Mouse (Mus musculus) gastrocnemius, postnatal 36 days (tissue): ENCODE results near the gene Synpo2. TPM values are rescaled to one million over a fixed set of nuclear protein-coding genes. Genes with fewer than 3 reads are reported as not detected.
"Not testable (repeated sequence)": the region's sequence is repeated elsewhere in the genome, so short reads cannot be mapped to it uniquely, and the experiment has no call there.

Source experiments
- DNase-seq, 2 experiments: peaks; one replicate each; pipeline ENCODE4 v3.0.0; 2022
- intact Hi-C: fragments of 180-260 bp; cut with DNase I; formaldehyde crosslinking; loops from one replicate; pipeline ENCODE4 v1.15.1; 2025
- total RNA-seq, 2 experiments: library from RNA; stranded (reverse); gene quantifications; 2 replicates each; pipeline ENCODE4 v1.2.3; 2021

The Synpo2 gene
- total RNA-seq, 2 experiments from 2014 or later = 237 to 262 TPM

DNA sequence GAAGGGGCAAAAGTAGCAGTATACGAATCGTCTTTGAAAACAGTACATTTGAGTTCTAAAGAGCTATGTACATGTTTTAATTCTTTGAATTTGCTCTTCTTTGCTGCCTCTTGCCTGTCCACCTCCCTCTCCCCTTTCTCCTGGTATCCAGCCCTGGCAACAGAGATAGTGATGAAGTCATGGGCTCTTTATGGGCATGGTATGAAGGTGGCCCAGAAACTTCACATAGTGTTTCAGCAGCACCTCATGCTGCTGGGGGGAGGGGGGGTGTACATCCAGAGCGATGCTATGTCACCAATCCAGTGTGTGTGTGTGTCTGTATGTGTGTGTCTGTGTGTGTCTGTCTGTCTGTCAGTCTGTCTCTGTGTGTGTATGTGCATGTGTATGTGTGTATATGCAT, 95.8 kb downstream of the Synpo2 start:
- intact Hi-C loops = no loop called here
- no peak for DNase-seq

DNA sequence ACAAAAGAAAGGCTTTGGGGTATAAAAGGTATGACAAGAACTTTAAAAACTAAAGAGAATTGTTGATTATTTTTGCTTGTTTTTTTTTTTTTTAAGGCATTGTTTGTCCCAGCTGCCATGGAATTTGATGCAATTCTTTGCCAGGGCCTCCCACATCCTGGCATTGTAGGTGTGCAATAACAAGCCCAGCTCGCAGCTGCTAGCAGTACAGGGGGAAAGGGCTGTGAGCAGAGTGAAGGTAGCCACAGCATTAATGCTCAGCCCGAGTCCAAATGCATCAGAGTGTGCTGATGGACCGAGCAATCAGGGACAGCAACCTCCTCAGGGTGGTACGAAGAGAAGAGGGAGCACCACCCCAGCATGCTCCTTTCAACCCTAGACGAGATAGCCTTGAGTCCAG, 96.3 kb downstream of the Synpo2 start:
- no peak for DNase-seq

DNA sequence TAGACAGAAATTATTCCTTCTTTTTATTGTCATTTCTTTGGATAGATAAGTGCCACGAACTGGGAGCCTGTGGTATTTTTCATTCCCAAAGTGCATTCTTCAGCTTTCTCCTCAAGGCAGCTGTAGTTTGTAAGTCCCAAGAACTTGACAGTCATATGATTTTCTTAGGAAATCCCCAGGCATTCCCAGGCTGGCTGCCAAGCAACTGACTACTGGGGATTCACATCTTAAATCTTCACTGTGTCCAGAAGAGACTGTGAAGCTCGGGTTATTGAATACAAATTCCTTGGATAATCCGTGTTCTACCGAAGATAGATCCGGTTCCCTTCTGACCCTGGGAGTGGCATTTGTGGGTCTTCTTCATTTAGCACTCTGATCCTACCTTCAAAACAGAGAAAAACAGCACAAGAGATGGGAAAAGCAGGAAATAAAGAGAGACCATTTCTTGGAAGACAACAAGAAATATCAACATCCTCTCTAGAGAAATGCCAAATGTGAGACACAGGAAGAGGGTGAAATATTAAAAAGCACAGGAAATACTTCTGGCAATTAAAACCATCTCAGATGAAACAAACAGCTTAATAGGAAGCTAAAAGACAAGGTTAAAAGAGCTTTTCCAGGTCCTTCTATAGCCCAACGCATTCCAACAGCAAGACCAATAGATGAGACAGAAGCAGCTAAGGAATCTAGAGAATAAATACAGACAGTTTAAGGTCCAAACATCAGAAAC, 97.5 kb downstream of the Synpo2 start:
- intact Hi-C loops = no loop called here
- DNase-seq = peak; percentile 67 to 80

More for the DNA sequence above, 96.3 kb downstream of the Synpo2 start:
- intact Hi-C loops = no loop called here

DNA sequence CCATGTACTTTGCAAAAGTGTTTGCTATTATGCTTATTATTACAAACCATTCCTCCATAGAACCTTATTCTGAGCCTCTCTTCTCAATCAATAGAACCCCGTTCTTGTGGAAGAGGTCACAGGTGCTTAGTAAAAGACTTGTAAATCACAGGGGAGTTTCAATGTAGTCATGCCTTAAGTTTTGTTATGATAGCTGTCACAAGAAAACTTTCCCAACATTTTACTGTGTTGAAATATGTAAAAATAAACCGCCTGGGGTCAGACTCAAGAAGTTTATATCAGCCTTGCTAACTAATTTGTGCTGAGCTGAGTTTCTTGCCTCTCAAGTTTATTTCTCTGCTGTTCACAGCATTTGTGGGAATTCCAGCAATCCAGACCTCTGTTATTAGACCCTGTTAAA, 103.8 kb downstream of the Synpo2 start:
- DNase-seq = no peak
- intact Hi-C loops = no loop called here

DNA sequence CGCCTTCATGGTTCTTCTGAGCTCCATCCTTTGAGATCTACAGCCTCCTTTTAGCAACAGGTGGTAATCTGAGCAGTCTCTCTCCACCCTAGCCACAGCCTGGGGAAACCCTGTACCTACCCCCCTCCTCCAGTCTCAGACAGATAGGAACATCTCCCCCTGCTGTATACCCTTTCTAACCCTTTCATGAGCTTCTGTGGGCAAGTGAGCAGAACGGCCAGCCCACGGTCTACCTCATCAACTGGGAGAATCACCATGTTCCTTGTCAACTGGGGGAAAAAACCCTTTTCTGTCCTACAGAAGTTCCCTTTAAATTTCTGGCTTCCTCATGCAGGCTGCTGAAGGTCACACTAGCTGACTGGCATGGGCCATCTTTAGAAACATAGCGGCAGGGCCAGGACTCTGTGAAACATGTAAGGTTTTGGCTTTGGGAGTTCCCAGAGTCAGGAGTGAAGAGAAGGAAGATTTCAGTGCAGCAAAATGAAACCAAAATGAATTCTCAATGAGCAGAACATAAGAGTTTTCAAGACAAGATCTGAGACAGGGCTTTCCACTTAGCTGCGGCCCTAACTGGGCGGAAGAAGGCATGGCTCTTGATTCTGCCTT, 104.7 kb downstream of the Synpo2 start:
- intact Hi-C loops = no loop called here
- no peak for DNase-seq

DNA sequence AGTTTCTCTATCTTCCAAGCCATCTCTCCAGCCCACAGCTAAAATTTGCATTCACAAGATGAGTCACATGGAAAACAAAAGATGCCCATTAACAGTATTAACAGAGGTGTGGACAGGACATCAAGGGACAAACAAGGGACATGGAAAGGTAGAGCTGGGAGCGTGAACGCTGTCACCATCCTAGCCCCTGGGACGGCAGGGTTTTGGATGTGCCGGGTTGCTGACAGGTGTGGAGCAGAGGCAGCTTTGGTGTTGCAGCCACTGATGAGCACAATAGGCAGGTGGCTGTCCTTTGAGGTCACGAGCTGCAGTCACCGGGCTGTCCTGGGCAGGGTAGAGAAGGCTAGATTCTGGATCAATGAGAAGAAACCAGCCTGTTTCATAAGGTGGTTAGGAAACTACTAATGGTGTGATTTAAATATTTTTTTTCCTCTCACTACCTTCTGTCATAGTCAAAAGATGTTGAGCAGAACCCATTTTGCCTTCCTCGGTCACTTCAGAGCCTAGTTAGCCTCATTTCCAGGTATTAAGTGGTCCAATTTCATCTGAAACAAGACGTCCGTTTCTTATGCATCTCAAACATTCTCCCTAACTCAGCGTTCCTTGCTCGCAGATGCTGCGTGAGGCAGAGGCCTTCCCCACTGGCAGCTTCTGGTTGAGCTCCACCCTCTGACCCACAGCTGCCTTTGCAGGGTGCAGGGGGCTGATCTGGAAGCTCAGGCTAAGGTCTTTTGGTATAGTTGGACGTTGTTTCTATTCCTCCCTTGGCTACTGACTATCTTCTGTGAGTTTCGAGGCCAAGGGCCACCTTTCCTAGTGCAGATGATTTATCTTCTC, 105.4 kb downstream of the Synpo2 start:
- intact Hi-C loops = no loop called here
- DNase-seq = no peak

DNA sequence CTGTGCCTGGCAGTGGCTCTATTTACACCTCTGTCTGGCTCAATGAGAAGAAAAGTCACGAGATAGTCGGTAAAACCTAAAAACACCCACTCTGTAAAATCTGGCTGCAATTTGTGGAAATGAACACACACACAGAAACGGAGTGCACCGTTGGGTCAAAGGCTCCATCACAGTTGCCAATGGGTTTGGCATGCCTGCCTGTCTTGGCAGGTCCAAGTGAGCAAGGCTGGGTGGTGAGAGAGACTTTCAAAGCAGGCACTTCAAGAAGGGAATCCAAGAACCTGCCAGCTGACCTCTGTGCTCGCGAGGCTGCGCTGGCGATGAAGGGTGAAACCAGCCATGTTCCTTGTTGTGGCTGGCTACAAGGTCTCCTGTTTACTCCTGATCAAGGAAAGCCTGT, 107.2 kb downstream of the Synpo2 start:
- intact Hi-C loops = no loop called here
- peak; percentile 65 to 75 for DNase-seq

DNA sequence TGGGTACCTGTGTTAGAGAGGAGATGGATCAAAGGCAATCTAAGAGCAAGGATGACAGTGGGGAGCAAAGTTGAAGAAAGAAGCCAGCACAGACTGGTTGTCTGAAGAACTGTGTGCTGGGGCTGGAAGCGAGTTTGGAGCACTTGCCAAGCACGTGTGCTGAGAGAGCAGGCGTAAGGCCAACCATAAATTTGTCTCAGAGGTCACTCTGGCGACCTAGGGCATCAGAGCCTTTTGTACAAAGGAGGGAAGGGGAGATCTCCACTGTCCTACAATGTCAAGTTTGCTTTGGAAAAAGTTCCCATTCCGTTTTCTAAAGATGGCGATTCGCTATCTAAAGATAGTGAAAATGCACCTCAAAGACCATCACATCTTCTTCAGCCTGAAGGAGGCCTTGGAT, 107.9 kb downstream of the Synpo2 start:
- intact Hi-C loops = no loop called here
- no peak for DNase-seq

DNA sequence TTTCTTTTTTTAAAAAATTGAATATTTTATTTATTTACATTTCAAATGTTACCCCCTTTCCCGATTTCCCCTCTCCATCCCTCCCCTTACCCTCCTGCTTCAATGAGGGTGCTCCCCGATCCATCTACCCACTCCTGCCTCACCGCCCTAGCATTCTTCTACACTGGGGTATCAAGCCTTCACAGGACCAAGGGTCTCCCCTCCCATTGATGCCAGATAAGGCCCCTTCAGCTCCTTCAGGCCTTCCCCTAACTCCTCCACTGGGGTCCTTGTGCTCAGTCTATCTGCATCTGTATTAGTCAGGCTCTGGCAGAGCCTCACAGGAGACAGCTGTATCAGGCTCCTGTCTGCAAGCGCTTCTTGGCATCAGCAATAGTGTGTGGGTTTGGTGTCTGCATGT, 109.2 kb downstream of the Synpo2 start:
- intact Hi-C loops, DNase-seq: not testable (repeated sequence)

DNA sequence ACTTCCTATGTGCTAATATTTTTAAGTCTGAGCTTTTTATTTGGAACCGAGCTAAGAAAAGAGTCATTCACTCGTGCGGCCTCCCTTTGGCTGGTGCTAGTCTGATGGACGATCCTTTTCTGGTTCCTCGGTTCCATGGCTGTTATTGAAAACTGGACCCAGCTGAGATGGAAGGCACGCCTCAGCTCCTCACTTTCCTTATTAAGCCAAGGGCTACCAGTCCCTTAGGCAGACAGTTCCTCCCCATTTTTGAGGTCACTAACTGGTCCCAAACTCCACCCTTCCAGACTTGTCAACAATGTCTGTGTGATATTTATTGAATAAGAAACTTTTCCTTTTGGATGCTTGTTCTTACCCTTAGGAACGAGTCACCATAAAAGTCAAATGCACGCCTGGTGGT, 112.1 kb downstream of the Synpo2 start:
- intact Hi-C loops = no loop called here

DNA sequence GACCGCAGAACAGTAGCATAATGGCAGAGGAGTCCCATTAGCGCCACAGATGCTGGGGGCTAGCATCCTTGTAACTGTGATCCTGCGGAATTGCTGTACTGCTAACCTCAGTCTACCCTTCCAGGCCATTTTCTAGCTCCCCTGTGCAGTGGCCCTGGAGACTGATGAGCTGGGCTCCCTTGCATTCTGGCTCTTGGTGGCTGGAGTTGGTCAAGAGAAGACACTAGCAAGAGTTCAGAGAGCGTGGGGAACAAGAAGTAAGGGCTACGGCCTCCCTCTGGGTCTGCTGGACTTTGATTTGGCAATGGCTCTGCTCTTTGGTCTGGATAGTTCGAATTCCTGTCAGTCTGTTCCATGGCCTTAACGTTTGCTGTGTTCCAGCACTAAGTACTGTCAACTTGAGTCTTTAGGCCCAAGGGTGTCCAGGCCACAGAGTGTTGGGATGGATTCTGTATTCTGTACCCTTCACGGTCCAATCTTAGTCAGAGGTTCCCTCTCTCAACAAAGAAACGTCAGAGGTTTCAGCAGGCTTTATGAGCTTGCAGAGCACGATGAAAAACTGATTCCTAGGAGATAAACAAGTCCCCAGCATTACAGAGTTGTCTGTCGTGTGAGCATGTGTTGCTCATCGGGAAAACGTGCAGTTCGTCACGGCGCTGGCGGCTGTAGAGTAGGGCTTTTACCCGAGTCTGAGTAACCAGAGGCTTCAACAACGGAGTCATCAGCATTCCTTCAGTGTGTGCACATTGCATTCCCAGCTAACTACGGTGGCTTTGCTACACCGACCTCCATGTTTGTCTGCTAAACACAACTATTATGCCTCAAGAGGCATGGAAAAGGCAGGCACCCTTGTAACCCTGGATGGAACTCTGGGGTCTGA, 113.6 kb downstream of the Synpo2 start:
- DNase-seq = no peak
- intact Hi-C loops = no loop called here

More for the DNA sequence above, 112.1 kb downstream of the Synpo2 start:
- no peak for DNase-seq

DNA sequence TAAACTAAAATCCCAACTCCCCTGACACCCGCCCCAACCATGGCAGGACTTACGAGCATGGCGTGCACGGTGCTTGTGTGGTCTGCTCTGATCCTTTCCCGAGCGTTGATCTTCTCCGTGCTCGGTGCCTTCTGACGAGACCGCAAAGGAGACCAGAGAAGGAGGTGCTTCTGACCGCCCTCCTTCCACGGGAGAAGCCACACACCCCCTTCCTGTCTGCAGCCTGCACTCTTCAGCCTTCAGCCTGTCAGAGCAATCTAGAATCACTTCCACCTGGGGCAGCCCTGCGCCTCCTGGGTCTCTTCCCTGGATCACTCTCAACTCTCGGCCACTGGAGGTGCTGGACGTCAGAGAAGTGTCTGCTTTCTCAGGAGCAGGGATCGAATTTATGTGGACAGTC, 119.0 kb downstream of the Synpo2 start:
- intact Hi-C loops = loop anchor here (1.0 kb wide), 1 partner anchor 36 kb away; no protein-coding TSS in a partner anchor

DNA sequence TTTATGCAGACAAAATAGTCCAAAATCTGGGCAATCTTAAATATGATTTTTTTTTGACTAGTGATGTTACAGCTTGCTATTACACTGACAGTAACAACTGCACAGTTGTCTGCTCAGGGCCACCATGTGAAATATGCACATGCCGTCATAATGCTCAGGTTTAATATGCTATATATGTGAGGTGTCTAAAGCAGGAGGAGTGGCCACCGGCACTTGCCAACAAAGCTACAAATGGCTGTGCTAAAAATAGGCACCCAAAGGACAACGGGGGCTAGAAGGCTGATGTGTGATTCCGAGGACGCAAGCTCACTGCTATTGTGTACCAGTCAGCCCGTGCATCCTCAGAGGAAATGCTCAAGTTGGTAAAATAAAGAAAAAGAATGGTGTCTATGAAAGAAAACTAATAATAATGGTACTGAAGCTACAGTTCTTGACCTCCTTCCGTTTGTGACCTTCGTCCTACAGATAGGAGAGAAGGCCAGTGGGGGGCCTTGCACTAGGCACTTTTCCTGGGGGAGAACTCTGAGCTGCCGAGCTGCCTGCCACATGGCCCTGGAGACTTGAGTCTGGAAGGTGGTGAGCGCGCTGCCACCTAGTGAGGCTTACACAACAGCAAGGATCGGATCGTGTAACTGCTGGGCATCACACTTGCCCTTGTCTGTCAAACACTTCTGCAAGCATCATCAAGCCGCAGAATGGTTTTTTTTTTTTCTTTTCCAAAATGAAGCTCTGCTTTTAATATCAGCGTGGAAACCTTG, 120.0 kb downstream of the Synpo2 start:
- peak; percentile 46 to 50 for DNase-seq
- intact Hi-C loops = loop anchor here (1.0 to 2.0 kb wide), 2 partner anchors 37 to 43 kb away; no protein-coding TSS in a partner anchor

More for the DNA sequence above, 119.0 kb downstream of the Synpo2 start:
- DNase-seq = peak; percentile 47 to 60

DNA sequence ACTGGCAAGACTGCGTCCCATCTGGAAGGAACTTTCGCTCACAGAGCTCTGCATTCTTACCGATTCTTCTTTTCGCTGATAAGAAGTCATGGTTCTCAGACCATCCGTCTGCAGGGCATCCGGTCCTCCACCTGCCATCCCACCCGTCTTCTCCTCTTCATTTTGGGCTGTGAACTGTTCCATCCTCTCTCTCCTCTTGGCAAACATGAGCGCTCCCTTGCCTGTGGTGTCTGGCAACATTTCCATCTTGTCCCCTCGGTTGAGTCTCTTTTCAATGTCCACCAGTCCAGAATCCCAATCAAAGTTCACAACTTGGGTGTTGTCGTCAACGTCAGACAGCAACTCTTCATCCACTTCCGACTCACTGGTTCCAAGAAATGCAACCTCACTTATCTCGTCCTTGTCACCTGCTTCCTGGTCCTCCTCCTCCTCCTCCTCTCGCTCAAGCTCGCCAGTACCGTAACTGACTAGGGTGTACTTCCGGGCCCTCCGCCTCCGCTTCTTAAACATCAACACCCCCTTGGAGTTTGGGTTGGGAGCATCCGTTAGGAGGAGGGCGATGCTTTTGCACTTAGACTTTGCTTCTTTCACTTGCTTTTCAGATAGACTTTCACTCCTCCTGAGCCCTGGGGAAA, 121.8 kb downstream of the Synpo2 start:
- intact Hi-C loops = loop anchor here (2.0 to 5.0 kb wide), 2 partner anchors 45 to 213 kb away; no protein-coding TSS in a partner anchor
- DNase-seq = no peak

DNA sequence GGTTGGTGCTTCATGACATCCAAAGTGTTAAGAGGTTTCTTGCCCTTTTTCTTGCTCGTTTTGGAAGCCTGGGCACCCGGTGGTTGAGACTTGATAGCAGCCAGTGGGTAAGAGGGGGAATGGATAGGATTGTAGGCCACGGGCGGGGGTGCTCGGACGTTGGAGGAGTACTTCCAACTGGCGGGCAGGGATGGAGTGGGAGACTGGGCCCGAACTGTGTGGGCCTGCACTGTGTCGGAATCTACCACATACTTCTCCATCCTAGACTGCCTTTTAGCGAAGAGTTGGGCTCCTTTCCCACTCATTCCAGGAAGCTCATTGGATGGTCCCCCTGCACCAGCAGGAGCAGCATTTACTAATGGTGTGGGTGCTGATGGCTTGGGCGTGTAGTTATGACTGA, 123.2 kb downstream of the Synpo2 start:
- no peak for DNase-seq
- intact Hi-C loops = loop anchor here (5.0 kb wide), 1 partner anchor 215 kb away; no protein-coding TSS in a partner anchor

DNA sequence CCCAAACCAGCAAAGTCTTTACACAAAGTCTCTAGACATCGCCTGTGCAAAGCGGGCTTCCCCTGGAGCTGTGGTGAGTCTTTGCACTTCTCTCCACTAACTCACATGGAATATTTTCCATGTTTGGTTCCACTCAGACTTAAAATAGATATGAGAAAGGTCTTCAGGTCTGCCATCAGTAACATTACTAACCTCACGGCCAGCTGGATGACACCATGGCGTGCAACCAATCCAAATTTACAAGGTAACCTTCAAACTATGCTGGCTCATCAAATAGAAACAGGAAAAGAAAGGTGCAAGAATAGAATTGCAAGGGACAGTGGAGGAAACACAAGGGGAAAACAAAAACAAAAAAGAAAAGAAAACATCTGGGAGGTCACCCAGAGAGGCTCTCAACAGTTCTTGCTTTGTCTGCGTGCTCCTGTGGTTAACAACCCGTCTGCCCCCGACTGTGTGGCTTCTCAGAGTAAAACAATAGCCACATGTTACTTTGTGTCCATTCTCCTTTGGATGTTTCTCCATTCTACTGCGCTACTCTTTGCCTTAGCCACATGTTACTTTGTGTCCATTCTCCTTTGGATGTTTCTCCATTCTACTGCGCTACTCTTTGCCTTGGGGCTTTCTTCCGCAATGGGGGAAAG, 124.8 kb downstream of the Synpo2 start:
- intact Hi-C loops = loop anchor here (5.0 kb wide), 1 partner anchor 216 kb away; no protein-coding TSS in a partner anchor
- peak in 1 of 2 experiments; percentile 21 for DNase-seq

DNA sequence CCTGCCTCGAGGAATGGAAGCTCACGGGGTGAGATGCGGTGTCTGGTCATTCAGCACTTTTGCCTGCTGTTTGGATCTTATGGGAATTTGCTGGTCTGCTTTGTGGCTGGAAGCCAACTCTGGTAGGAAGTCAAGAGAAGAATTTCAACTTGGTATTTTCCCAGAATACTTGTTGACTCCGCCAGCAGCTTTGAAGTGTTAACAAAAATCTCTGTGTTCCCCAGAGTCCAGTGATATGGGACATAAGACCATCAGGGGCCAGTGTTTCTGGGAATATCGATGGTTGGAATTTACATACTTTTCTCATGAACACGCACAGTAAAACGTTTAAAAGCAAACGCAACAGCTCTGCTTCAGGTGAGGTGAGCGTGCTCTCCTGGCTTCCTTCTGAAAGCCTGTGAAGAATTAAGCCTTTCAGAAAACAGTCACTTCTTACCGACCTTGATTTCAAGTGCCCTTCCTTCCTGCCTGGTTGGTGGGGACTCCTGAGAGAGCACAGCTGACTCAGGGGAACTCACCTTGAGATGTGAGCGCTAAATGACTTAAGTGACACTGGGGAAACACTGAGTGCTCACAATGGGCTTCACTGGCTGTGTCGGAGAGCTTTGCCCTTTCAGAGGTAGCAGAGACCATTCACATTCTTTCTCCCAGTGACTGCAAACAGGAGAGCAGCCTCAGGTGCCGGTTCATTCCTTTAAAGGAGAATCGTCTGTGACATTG, 128.0 kb downstream of the Synpo2 start:
- intact Hi-C loops = loop anchor here (2.0 kb wide), 1 partner anchor 51 kb away; no protein-coding TSS in a partner anchor
- no peak for DNase-seq
